Mouse (Mus musculus) brain, embryonic 14.5 days (tissue): ENCODE measurements around the gene Traf2.

Source experiments
- CTCF ChIP-seq: fragments of 200-500 bp; IDR thresholded peaks from 2 replicates; pipeline ENCODE4 v1.5.1; 2012; ENCODE audit warnings: inconsistent platforms, mild to moderate bottlenecking, moderate library complexity, borderline replicate concordance; ENCODE audit not compliant: insufficient read depth, insufficient read length; ENCODE audit errors: extremely low read depth
- POLR2A ChIP-seq: fragments of 200-500 bp; IDR thresholded peaks from 2 replicates; pipeline ENCODE4 v1.6.1; 2012; ENCODE audit warnings: mild to moderate bottlenecking, inconsistent platforms, borderline replicate concordance; ENCODE audit not compliant: poor library complexity, insufficient read depth, insufficient read length, severe bottlenecking; ENCODE audit errors: extremely low read depth

GRCm38 (mm10) chr2:25582466-25583119 is 35.9 kb upstream of the Traf2 start:
- TF ChIP-seq CTCF, result no peak
- TF ChIP-seq POLR2A, result no peak
